Mouse (Mus musculus) mature B cell (primary cell): Measurements from ENCODE around the gene Npc1l1.

Experiments used
- in situ Hi-C: fragments of 300-500 bp; cut with MboI; formaldehyde crosslinking; loops from 2 replicates; pipeline ENCODE4 v1.14.3; 2019

Npc1l1 gene

DNA sequence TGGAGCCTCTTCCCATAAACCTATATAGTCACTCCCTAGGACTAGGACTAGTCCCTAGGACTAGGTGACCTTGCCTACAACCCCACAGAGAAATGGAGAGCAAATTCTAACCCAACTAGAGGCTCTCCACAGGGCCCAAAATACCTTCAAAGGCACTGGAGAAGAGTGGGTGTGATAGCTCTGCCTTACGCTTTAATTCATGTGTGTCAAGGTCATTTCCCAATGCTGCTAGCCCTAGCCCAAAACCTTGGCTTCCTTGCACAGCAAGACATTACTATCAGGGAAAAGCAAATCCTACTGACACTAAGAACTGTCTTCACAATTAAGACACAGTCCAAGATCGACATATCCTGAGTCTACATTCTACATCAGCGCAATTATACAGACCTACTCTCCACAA lies 66.9 kb downstream of the Npc1l1 start:
- in situ Hi-C loops = no loop called here

DNA sequence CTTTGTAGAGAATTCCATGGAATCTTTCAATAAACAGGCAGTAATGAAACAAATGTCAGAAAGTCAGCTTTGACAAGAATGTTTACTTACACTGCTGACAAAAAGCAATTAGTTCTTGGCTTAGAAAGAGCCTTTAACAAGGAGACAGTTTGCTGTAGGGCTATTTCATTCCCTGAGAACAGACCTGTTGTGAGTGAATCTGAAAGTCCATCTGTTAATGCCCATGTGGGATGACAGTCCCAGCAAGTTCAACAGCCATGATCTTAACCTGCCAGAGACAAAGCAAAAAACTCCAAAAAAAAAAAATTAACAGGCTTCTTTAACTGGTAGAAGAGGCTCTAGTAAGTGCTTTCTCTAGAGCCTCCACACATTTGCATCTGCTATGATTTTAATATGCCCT lies 68.4 kb downstream of the Npc1l1 start:
- in situ Hi-C loops = no loop called here
